Comparison of ENCODE assay signal across 23 mouse cellular contexts in genomic region chr9:99137301-99137700, GRCm38 (mm10). TPM values are rescaled to one million over a fixed set of nuclear protein-coding genes. Genes with fewer than 3 reads are reported as not detected.
DNase-seq lines count a peak whose midpoint lies in the region; ATAC-seq and TF ChIP-seq lines count a peak whose summit lies in the region.
"Had no signal": no experiment of that assay in that cellular context is flagged by ENCODE, and none has a peak within 500 bp of the region (broad histone marks: within the 10 kb centered on the region; RNA-seq: fewer than 3 reads in every experiment).

No protein-coding gene starts in this region.

- H3K4me2 ChIP-seq in kidney, embryonic 14.5 days (replicated peaks; ENCODE audit: low read depth, low read length) = no peak overlapping the region
- no peak overlapping the region for H3K4me2 ChIP-seq in neural tube, embryonic 13.5 days
- H3K4me2 ChIP-seq in neural tube, embryonic 15.5 days = no peak overlapping the region
- peak overlapping the region; percentile 39 for H3K4me2 ChIP-seq in liver, embryonic 14.5 days (ENCODE audit: low read depth)
- H3K4me2 ChIP-seq: embryonic facial prominence, embryonic 13.5 days; forebrain, embryonic 13.5 days; lung, embryonic 15.5 days had no signal

- H3K9me3 ChIP-seq in kidney, embryonic 14.5 days (ENCODE audit: control insufficient read depth, low read length) = no peaks in the 10 kb centered on the region
- H3K9me3 ChIP-seq in neural tube, embryonic 13.5 days = no peaks in the 10 kb centered on the region
- no peaks in the 10 kb centered on the region for H3K9me3 ChIP-seq in neural tube, embryonic 15.5 days (replicated peaks)
- no peaks in the 10 kb centered on the region for H3K9me3 ChIP-seq in liver, embryonic 14.5 days (ENCODE audit: control insufficient read depth, low read length)
- H3K9me3 ChIP-seq: embryonic facial prominence, embryonic 13.5 days; forebrain, embryonic 13.5 days; heart, embryonic 10.5 days; lung, embryonic 15.5 days had no signal

- H3K9ac ChIP-seq in kidney, embryonic 14.5 days (ENCODE audit: low read depth, low read length) = no peak overlapping the region
- 0 out of 2 replicates have a peak overlapping the region, but pooled peaks have one; percentile 4 for H3K9ac ChIP-seq in neural tube, embryonic 13.5 days
- no peak overlapping the region for H3K9ac ChIP-seq in neural tube, embryonic 15.5 days (replicated peaks)
- no peak overlapping the region; the same call in 1 of the 2 replicates for H3K9ac ChIP-seq in liver, embryonic 14.5 days (replicated peaks)
- H3K9ac ChIP-seq: embryonic facial prominence, embryonic 13.5 days; forebrain, embryonic 13.5 days; hindbrain, embryonic 14.5 days; lung, embryonic 15.5 days had no signal

- H3K4me3 ChIP-seq in kidney, embryonic 14.5 days (ENCODE audit: low read length) = no peak overlapping the region
- no peak overlapping the region for H3K4me3 ChIP-seq in neural tube, embryonic 13.5 days
- H3K4me3 ChIP-seq in neural tube, embryonic 15.5 days (replicated peaks) = no peak overlapping the region
- no peak overlapping the region for H3K4me3 ChIP-seq in liver, embryonic 14.5 days (ENCODE audit: insufficient read depth in 1 of 2, low read depth in 2 of 2, low read length in 2 of 2)
- H3K4me3 ChIP-seq: embryonic facial prominence, embryonic 13.5 days; forebrain, embryonic 13.5 days; gastrocnemius, adult 2 months; heart, embryonic 10.5 days; lung, embryonic 15.5 days had no signal

- peaks cover 17% of the 10 kb centered on the region; the same call in 1 of the 2 replicates for H3K27me3 ChIP-seq in kidney, embryonic 14.5 days (ENCODE audit: control insufficient read depth, insufficient read depth, low read length)
- 0 out of 2 replicates have a peak, but pooled peaks cover 5% of the 10 kb centered on the region for H3K27me3 ChIP-seq in neural tube, embryonic 13.5 days
- H3K27me3 ChIP-seq in neural tube, embryonic 15.5 days (replicated peaks) = no peaks in the 10 kb centered on the region
- no peaks in the 10 kb centered on the region for H3K27me3 ChIP-seq in liver, embryonic 14.5 days (ENCODE audit: control insufficient read depth, insufficient read depth, low read length)

- peak; percentile 50 for DNase-seq in kidney, adult 11 months
- DNase-seq in liver, embryonic 14.5 days (ENCODE audit: low read depth in 3 of 3, low spot score in 3 of 3) = no peak
- no peak for DNase-seq in urinary bladder, adult 2 months (ENCODE audit: low spot score)
- DNase-seq: adrenal gland, postnatal 14 days; cerebellum, adult 8-10 months; cerebellum, postnatal 36 days; embryo, embryonic 11 days; gastrocnemius, adult 2 months; heart, postnatal 4 days; layer of hippocampus, adult 9-11 months; lung, postnatal 36 days; right cerebral cortex, postnatal 14 days; spleen, adult 18-20 months had no signal

- H3K27ac ChIP-seq in kidney, embryonic 14.5 days (ENCODE audit: low read depth, low read length) = no peak overlapping the region
- H3K27ac ChIP-seq in neural tube, embryonic 13.5 days (replicated peaks) = no peak overlapping the region
- no peak overlapping the region for H3K27ac ChIP-seq in neural tube, embryonic 15.5 days (replicated peaks)
- no peak overlapping the region for H3K27ac ChIP-seq in liver, embryonic 14.5 days
- H3K27ac ChIP-seq: embryonic facial prominence, embryonic 13.5 days; forebrain, embryonic 13.5 days; gastrocnemius, adult 2 months; heart, embryonic 10.5 days; hindbrain, embryonic 14.5 days; lung, embryonic 15.5 days had no signal

- TF ChIP-seq EP300 in liver, embryonic 14.5 days (IDR thresholded peaks at IDR 0.05; ENCODE audit: low read depth) = no peak

- H3K36me3 ChIP-seq in kidney, embryonic 14.5 days (ENCODE audit: control insufficient read depth, insufficient read depth, low read length) = no peaks in the 10 kb centered on the region
- no peaks in the 10 kb centered on the region for H3K36me3 ChIP-seq in neural tube, embryonic 13.5 days
- no peaks in the 10 kb centered on the region for H3K36me3 ChIP-seq in neural tube, embryonic 15.5 days
- no peaks in the 10 kb centered on the region for H3K36me3 ChIP-seq in liver, embryonic 14.5 days (replicated peaks; ENCODE audit: control insufficient read depth, insufficient read depth, low read depth)
- H3K36me3 ChIP-seq: embryonic facial prominence, embryonic 13.5 days; heart, embryonic 10.5 days; lung, embryonic 15.5 days had no signal

- WGBS in kidney, embryonic 14.5 days = 87% methylated on average over 5 of the region's 5 CpGs
- 83% methylated on average over 5 of the region's 5 CpGs for WGBS in neural tube, embryonic 13.5 days
- 85% methylated on average over 5 of the region's 5 CpGs for WGBS in neural tube, embryonic 15.5 days
- WGBS in liver, embryonic 14.5 days (ENCODE audit: insufficient replicate concordance) = 64% methylated on average over 5 of the region's 5 CpGs

- ATAC-seq in kidney, embryonic 14.5 days (ENCODE audit: low FRiP score, low TSS enrichment) = no peak
- ATAC-seq in neural tube, embryonic 13.5 days (ENCODE audit: low read depth) = no peak
- ATAC-seq in neural tube, embryonic 15.5 days (ENCODE audit: low FRiP score) = no peak
- ATAC-seq in liver, embryonic 14.5 days (ENCODE audit: insufficient read depth) = no peak
- ATAC-seq in erythroblast, adult 5-6 weeks (replicated peaks; ENCODE audit: low FRiP score, poor library complexity, severe bottlenecking) = no peak
- ATAC-seq: forebrain, embryonic 13.5 days; inflammation-experienced regulatory T-cells, adult 6 months had no signal

- H3K4me1 ChIP-seq in kidney, embryonic 14.5 days (ENCODE audit: control insufficient read depth, insufficient read depth, low read length) = 0 out of 2 replicates have a peak, but pooled peaks cover 3% of the 10 kb centered on the region
- peaks cover 30% of the 10 kb centered on the region for H3K4me1 ChIP-seq in neural tube, embryonic 13.5 days (replicated peaks)
- H3K4me1 ChIP-seq in neural tube, embryonic 15.5 days = peaks cover 27% of the 10 kb centered on the region
- H3K4me1 ChIP-seq in liver, embryonic 14.5 days (replicated peaks; ENCODE audit: control insufficient read depth in 2 of 2, insufficient read depth in 2 of 2, low read length in 1 of 2) = peaks cover 25 to 28% of the 10 kb centered on the region in 2 experiments

- TF ChIP-seq CTCF in liver, embryonic 14.5 days (IDR thresholded peaks at IDR 0.05; ENCODE audit: low read depth) = no peak

RNA-seq across cellular contexts. Expression of gene Pik3cb, which starts 3.1 kb away (rescaled TPM):
- 1.0 and 1.1 TPM in 2 replicates for polyA plus RNA-seq in kidney, embryonic 14.5 days (2014; fragmentation: Nextera tagmentation; extraction: Ambion mirVana)
- 2.1 and 3.5 TPM in 2 replicates for polyA plus RNA-seq in neural tube, embryonic 13.5 days (2015; fragmentation: Nextera tagmentation; extraction: Ambion mirVana)
- polyA plus RNA-seq in neural tube, embryonic 15.5 days (2015; fragmentation: Nextera tagmentation; extraction: Ambion mirVana) = 3.1 TPM in 2 replicates
- polyA plus RNA-seq in liver, embryonic 14.5 days (2012; rRNA removed) = 3.0 and 4.3 TPM in 2 replicates
- polyA plus RNA-seq in liver, embryonic 14.5 days (2014; fragmentation: Nextera tagmentation; extraction: Ambion mirVana) = 1.8 and 2.3 TPM in 2 replicates
- 7.5 and 9.2 TPM in 2 replicates for total RNA-seq in erythroblast, adult 5-6 weeks (2015; ENCODE audit: low replicate concordance)
- total RNA-seq in erythroblast, adult 5-6 weeks (2017; ENCODE audit: low replicate concordance) = 4.7 and 4.9 TPM in 2 replicates
- polyA plus RNA-seq in urinary bladder, adult 2 months (2012; rRNA removed) = 3.6 and 3.9 TPM in 2 replicates
